In the genomic region with DNA sequence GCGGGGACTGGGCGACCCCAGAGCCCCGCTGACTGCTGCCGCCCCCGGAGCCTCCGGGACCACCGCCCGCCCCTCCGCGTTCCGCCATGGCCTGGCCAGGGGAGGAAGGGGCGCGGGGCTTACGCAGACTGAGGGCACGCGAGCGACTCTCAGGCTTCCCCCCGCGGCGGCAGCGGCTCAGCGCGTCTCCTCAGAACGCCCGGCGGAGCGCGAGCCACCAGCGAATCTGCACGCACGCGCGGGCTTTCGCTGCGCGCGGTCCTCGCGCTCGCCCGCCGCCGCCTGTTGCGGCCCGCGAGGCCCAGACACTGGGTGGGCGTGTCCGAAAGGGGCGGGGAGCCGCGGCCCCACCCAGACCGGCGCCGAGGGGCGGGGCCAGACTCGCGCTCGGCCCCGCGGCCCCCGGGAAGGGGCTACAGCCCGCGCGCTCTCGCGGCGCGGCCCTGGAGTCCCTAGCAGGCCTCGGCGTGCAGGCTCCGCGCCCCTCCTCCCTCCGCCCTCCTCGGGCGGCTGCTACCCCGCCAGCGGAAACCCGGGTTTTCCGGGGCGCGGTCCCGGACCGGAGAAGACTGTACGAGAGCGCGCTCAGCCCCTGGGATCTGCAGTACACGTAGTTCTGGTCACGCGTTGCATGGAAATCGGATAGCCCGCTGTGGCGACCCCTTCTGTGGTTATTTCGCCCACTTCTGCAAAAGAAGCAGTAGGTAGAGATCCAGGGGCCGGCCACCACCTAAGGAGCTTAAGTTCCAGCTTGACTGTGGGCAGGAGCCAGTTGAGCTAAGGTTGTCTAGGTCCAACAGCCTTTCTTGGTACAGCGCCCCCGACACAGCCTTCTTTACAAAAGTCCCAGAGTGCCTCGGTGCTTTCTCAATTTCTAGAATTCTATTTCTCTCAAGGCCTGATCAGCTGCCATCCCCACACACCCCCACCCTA, we compare ENCODE assay signal across 8 mouse cellular contexts. TPM values are rescaled to one million over a fixed set of nuclear protein-coding genes. Genes with fewer than 3 reads are reported as not detected.
DNase-seq lines count a peak whose midpoint lies in the region; ATAC-seq and TF ChIP-seq lines count a peak whose summit lies in the region.

TSS of gene Pacs1 (minus strand) at position 319 of the 933 bp plus-strand sequence.

- H3K27me3 ChIP-seq in heart, embryonic 10.5 days (ENCODE audit: insufficient read depth, poor library complexity, severe bottlenecking) = no peaks in the 10 kb centered on the region
- no peaks in the 10 kb centered on the region for H3K27me3 ChIP-seq in kidney, embryonic 15.5 days

- peak within 1 kb of the TSS; percentile 86 for H3K4me2 ChIP-seq in kidney, embryonic 15.5 days

- H3K4me3 ChIP-seq in bone marrow, adult 2 months (replicated peaks; ENCODE audit: control insufficient read depth, low read depth, low read length) = peak within 1 kb of the TSS; percentile 85
- H3K4me3 ChIP-seq in embryonic fibroblast, embryonic 13.5 days (ENCODE audit: insufficient read depth, low read length) = peak within 1 kb of the TSS; percentile 56
- peak within 1 kb of the TSS; percentile 79 for H3K4me3 ChIP-seq in heart, embryonic 10.5 days
- H3K4me3 ChIP-seq in kidney, embryonic 15.5 days (replicated peaks) = peak within 1 kb of the TSS; percentile 86

- peak within 1 kb of the TSS; percentile 93 for H3K9ac ChIP-seq in kidney, embryonic 15.5 days

- DNase-seq in 416B (ENCODE audit: low read depth) (peak; percentile 90), liver (peak; percentile 92)
- peak; percentile 93 for DNase-seq in heart, embryonic 10.5 days (ENCODE audit: low spot score)
- DNase-seq in spleen, postnatal 4 days (ENCODE audit: low spot score in 2 of 2) = peak; percentile 89 to 95

- H3K36me3 ChIP-seq in heart, embryonic 10.5 days = peaks cover 42% of the 10 kb centered on the region
- H3K36me3 ChIP-seq in kidney, embryonic 15.5 days = peaks cover 43% of the 10 kb centered on the region

- ATAC-seq in kidney, embryonic 15.5 days (replicated peaks; ENCODE audit: low FRiP score) = peak; percentile 92
- peak; percentile 45 for ATAC-seq in monocyte, adult 5-6 weeks (replicated peaks; ENCODE audit: insufficient number of reproducible peaks, low FRiP score, low TSS enrichment, poor library complexity, severe bottlenecking)

- TF ChIP-seq POLR2A in bone marrow, adult 2 months (IDR thresholded peaks at IDR 0.05; ENCODE audit: borderline replicate concordance, control insufficient read depth, low read depth, low read length) = peak; percentile 47; the same call in 1 of the 2 replicates
- TF ChIP-seq POLR2A in embryonic fibroblast, embryonic 13.5 days (IDR thresholded peaks at IDR 0.05; ENCODE audit: low read depth, low read length) = peak; percentile 80

- H3K9me3 ChIP-seq in heart, embryonic 10.5 days = no peaks in the 10 kb centered on the region
- no peaks in the 10 kb centered on the region for H3K9me3 ChIP-seq in kidney, embryonic 15.5 days (replicated peaks)

- peak within 1 kb of the TSS; percentile 82 for H3K27ac ChIP-seq in bone marrow, adult 2 months (ENCODE audit: control insufficient read depth, insufficient read depth, low read depth, low read length, poor library complexity)
- peak within 1 kb of the TSS; percentile 84 for H3K27ac ChIP-seq in embryonic fibroblast, embryonic 13.5 days (ENCODE audit: insufficient read depth, low read length)
- H3K27ac ChIP-seq in heart, embryonic 10.5 days = peak within 1 kb of the TSS; percentile 96
- peak within 1 kb of the TSS; percentile 93 for H3K27ac ChIP-seq in kidney, embryonic 15.5 days

- under 1% methylated on average over 97 of the region's 97 CpGs for WGBS in bone marrow, adult 2 months
- 1% methylated on average over 84 of the region's 97 CpGs for WGBS in heart, embryonic 10.5 days
- WGBS in kidney, embryonic 15.5 days = under 1% methylated on average over 88 of the region's 97 CpGs

- H3K4me1 ChIP-seq in bone marrow, adult 2 months (ENCODE audit: control insufficient read depth, insufficient read depth, low read length) = peaks cover 4% of the 10 kb centered on the region; the same call in 1 of the 2 replicates
- H3K4me1 ChIP-seq in embryonic fibroblast, embryonic 13.5 days (ENCODE audit: control insufficient read depth, insufficient read depth, low read length) = peaks cover 3% of the 10 kb centered on the region; the same call in 1 of the 2 replicates
- H3K4me1 ChIP-seq in heart, embryonic 10.5 days = peaks cover 49% of the 10 kb centered on the region
- peaks cover 36% of the 10 kb centered on the region for H3K4me1 ChIP-seq in kidney, embryonic 15.5 days

- TF ChIP-seq CTCF in bone marrow, adult 2 months (IDR thresholded peaks at IDR 0.05; ENCODE audit: control insufficient read depth, insufficient read depth, low read length) = no peak
- no peak for TF ChIP-seq CTCF in embryonic fibroblast, embryonic 13.5 days (IDR thresholded peaks at IDR 0.05; ENCODE audit: borderline replicate concordance, insufficient read depth, low read length)

RNA-seq across cellular contexts. Expression of gene Pacs1, which starts in this region (rescaled TPM):
- 12.0 and 16.5 TPM in 2 replicates for polyA plus RNA-seq in bone marrow, adult 2 months (2011; ENCODE audit: insufficient read depth, insufficient read length, low replicate concordance, missing spikeins)
- polyA plus RNA-seq in embryonic fibroblast, embryonic 13.5 days (2011; ENCODE audit: insufficient read length, low read depth, missing spikeins) = 23.3 and 23.5 TPM in 2 replicates
- 23.1 and 23.4 TPM in 2 replicates for polyA plus RNA-seq in heart, embryonic 10.5 days (2016; fragmentation: Nextera tagmentation; extraction: Ambion mirVana)
- 23.2 and 25.0 TPM in 2 replicates for polyA plus RNA-seq in kidney, embryonic 15.5 days (2015; fragmentation: Nextera tagmentation; extraction: Ambion mirVana)
- 11.1 to 32.0 TPM (median 19.2 TPM) in 3 replicates for total RNA-seq in monocyte, adult 5-6 weeks (2017)

Comparison
In these comparisons a context has a peak if more than half of its experiments do, and no peak if none do; other contexts are left out.
1. Peak in every context shown above with its lines: DNase-seq, ATAC-seq, H3K4me3 ChIP-seq and H3K27ac ChIP-seq.